Mouse (Mus musculus): ENCODE results near the gene Ugt1a10.
"Not testable (repeated sequence)": the region's sequence is repeated elsewhere in the genome, so short reads cannot be mapped to it uniquely, and the experiment has no call there.

Gene Ugt1a10

GRCm38 (mm10) chr1:88098546-88098945, 43.4 kb downstream of the Ugt1a10 start:
- DNase-seq, result not testable (repeated sequence)

GRCm38 (mm10) chr1:88099691-88100090, 44.5 kb downstream of the Ugt1a10 start:
- not testable (repeated sequence) for DNase-seq

DNA sequence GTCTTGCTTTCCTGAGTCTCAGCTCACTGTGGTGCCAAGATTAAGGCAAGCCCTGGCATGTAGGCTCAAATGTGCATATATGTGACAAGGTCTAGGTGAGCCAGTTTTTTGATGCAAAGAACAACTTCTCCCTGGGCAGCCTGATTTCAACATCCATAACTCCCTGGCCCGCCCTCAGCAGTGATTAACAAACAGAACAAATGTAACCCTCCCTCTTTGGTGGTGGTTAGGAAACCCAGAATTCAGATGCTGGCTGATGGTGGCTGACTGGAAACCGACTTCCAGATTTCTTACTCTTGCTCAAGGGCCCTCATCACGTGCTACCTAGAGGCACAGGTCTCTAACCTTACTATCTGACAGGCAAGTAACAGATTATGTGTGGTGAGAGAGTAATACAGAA, 47.8 kb downstream of the Ugt1a10 start, which contains the start of gene Ugt1a6b:
Gene Ugt1a6b, plus strand, starts transcription at position 234 of the 400 bp plus-strand sequence.
- DNase-seq, result not testable (repeated sequence)

DNA sequence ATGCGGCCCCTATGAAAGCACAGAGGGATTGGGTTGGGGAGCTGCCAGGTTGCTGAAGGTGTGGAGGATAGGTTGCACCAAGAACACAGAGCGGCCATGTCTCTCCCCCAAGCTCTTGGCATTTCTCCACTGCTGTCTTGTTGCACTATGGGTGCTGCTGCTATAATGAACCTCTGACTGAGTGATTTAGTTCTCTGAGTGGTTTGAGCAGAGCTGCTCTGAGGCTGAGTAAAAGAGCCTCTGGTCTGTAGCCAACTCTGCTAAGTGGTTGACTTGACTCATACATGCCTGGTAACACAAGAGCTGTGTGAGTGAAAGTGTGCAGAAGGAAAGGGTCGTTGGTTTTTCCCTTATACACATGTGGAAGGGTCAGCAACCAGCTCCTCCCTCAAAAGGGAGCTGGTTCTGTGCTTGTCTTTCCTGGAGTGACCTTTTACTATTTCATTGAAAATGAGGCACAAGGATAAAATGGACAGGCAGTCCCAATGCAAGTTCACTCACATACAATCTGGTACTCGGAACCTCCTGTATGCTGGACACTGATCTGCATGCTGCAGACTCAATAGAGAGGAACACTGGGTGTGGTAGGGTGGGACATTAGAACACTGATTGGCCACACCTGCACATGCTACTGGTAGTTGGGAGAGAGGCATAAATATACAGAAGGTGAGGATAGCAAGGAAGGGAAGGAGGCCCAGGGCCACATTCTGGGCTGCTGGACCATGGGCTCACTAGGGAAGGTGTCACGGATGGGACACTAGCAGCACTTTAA, 48.7 kb downstream of the Ugt1a10 start:
- not testable (repeated sequence) for DNase-seq

- no peak for DNase-seq
Measured at GRCm38 (mm10) chr1:88104667-88105430, 49.7 kb downstream of the Ugt1a10 start.

- DNase-seq, result peak; percentile 59
Measured at GRCm38 (mm10) chr1:88105656-88106055, 50.5 kb downstream of the Ugt1a10 start.

GRCm38 (mm10) chr1:88109027-88109557, 53.9 kb downstream of the Ugt1a10 start:
- DNase-seq, result not testable (repeated sequence)

DNA sequence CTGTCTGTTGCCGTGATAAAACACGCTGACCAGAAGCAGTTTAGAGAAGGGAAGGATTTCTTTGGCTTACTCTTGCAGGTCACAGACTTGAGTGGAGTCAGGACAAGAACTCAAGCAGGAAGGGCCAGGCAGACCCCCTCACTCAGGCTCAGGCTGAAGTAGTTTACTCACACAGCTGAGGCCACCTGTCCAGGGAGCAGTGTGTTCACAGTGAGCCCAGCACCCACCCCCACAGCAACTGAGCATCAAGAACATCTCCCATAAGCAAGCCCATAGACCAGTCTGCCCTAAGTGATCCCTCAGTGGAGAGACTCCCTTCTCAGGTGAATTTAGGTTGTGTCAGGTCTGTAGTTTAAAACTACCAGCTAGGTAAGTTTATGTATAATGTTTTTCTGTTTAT, 54.4 kb downstream of the Ugt1a10 start:
- DNase-seq, result not testable (repeated sequence)

GRCm38 (mm10) chr1:88112769-88113168, 57.6 kb downstream of the Ugt1a10 start:
- not testable (repeated sequence) for DNase-seq

DNA sequence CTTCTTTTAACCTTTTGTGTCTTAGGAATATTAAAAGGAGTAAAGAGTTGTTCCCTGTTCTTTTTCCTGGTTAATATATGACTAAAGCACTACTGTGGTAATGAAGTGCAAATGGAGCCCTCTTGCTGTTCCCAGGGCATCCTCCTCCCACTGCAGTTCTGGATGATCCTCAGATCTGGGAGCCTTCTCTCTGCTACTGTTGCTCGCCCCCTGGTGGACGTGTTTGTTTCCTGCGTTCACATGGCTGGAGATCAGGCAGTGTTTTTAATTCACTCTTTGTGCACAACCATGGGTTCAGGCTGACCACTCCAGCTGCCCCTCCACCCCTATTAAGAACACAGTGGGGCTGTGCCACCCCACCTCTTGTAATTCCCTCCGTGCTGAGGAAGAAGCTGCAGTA, 65.4 kb downstream of the Ugt1a10 start:
- not testable (repeated sequence) for DNase-seq

GRCm38 (mm10) chr1:88121521-88121920, 66.3 kb downstream of the Ugt1a10 start:
- DNase-seq, result peak; percentile 54

GRCm38 (mm10) chr1:88125827-88126360, 70.7 kb downstream of the Ugt1a10 start:
- not testable (repeated sequence) for DNase-seq

DNA sequence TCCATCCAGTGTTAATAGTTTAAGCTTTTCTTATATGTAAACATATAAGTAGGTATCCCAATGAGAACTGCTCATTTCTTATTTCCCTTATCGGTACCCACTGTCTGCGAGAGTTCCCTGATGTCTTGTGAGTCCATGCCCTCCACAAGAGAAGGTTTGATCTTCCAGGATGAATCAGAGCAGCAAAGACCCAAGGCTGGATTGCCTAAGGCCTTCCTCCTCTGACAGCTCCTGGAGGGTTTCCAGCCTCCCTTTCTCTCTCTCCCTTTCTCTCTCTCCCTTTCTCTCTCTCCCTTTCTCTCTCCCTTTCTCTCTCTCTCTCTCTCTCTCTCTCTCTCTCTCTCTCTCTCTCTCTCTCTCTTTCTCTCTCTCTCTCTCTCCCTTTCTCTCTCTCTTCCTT, 73.9 kb downstream of the Ugt1a10 start:
- DNase-seq, result not testable (repeated sequence)

- DNase-seq, result not testable (repeated sequence)
Measured at GRCm38 (mm10) chr1:88130223-88130622, 75.0 kb downstream of the Ugt1a10 start.

DNA sequence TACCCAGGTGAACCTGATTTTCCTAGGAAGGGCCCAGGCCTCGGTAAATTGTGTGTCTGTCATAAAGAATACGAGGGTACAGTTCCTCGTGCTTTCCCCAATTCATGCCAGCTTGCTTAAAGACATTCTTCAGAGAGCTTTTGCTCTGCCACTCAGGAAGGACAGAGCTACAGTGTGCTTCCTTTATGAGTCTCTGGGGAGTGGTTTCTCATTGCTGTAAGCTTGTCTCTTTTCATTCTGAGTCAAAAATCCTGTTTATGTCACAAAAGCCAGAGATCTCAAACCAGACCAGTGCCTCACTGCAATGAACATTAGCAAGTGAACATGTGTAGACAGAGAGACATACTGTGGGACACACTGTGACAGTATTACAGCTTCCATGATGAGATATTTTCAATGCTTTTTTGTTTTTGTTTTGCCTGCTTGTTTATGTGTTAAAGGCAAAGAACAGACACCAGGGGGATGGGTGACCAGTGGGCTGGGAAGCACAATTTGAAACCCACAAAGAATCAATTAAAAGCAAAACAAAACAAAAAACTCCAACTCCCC, 78.8 kb downstream of the Ugt1a10 start:
- no peak for DNase-seq

GRCm38 (mm10) chr1:88134457-88135011, 79.3 kb downstream of the Ugt1a10 start, which contains the start of gene Ugt1a6a:
Gene Ugt1a6a (plus strand): TSS chr1:88134809.
- peak; percentile 41 for DNase-seq

DNA sequence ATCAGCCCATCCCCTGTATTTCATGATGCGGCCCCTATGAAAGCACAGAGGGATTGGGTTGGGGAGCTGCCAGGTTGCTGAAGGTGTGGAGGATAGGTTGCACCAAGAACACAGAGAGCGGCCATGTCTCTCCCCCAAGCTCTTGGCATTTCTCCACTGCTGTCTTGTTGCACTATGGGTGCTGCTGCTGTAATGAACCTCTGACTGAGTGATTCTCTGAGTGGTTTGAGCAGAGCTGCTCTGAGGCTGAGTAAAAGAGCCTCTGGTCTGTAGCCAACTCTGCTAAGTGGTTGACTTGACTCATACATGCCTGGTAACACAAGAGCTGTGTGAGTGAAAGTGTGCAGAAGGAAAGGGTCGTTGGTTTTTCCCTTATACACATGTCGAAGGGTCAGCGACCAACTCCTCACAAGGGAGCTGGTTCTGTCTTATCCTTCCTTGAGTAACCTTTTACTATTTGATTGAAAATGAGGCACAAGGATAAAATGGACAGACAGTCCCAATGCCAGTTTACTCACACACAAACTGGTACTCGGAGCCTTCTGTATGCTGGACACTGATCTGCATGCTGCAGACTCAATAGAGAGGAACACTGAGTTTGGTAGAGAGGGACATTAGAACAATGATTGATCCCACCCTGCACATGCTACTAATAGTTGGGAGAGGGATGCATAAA, 80.2 kb downstream of the Ugt1a10 start:
- not testable (repeated sequence) for DNase-seq

DNA sequence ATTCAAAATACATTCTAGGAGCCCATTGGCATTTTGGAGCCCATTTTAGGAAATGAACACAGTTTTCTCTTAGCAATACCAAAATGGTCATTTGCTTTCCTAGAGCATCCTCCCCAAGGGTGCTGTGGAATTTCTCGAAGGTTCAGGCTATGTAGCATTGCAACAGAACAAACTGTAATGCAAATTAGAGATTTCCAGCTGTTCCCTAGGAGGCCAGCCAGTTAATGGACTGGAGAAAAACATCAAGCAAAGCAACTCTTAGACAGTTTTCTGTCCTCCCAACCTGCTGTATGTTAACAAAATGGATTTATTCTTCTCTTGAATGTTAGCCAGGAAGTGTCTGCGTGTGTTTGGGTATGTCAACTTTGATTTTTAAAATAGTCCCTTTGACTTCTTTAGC, 81.5 kb downstream of the Ugt1a10 start:
- DNase-seq, result no peak

GRCm38 (mm10) chr1:88137264-88137663, 82.1 kb downstream of the Ugt1a10 start:
- no peak for DNase-seq

- DNase-seq, result no peak
Measured at GRCm38 (mm10) chr1:88138145-88138544, 83.0 kb downstream of the Ugt1a10 start.

DNA sequence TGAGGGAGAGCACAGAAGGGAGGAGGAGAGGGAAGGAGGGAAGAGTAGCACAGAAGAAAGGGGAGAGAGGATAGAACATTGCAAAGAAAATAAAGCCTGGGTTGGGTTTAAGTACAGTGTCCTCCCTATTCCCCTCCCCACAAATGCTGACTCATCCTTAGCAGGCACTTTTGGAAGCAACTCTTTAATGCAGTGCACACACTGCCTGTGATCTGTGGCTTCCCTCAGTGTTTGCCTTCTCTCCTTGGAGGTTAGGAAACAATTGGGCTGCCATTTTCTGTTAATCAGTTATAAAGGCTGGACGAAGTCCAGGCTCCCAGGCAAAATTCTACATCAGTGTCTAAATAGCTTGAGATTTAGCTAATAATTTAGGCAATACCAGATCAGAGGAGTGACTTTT, 85.3 kb downstream of the Ugt1a10 start:
- DNase-seq, result peak; percentile 65

All from kidney, adult 11 months (tissue).